Mouse (Mus musculus): ENCODE measurements around the gene Ntng1. TPM values are rescaled to one million over a fixed set of nuclear protein-coding genes. Genes with fewer than 3 reads are reported as not detected.

Gene Ntng1
- polyA plus RNA-seq, 1 experiment = 0.07 TPM

DNA sequence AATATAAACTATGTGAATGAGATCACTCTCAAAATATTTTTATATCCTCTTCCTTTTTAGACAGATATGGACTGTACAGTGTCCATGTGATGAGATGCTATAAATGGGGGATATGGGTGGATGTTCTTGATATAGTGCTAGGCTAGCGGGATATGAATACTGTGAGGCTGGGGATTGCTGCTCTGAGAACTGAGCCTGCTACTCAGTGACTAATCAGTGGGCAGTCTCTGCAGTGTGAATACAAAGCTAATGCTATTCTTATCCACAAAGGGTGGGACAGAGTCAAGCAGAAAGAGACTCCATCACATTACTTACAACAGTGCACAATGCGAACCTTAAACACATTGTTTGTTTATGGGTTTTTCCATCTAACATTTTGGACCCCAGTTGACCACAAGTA is 206.2 kb downstream of the Ntng1 start:
- no peaks in the 10 kb centered on the region for H3K4me1 ChIP-seq (replicated peaks; ENCODE audit: control insufficient read depth, insufficient read depth, low read length)
- no peak overlapping the region for H3K4me3 ChIP-seq (ENCODE audit: control insufficient read depth, insufficient read depth, low read length)
- TF ChIP-seq POLR2A (IDR thresholded peaks at IDR 0.05; ENCODE audit: control insufficient read depth, extremely low read depth, insufficient read depth, low read length, poor library complexity) = no peak
- no peak for TF ChIP-seq CTCF (IDR thresholded peaks at IDR 0.05; ENCODE audit: borderline replicate concordance, control insufficient read depth, extremely low read depth, insufficient read depth, low read length, poor library complexity)
- H3K27ac ChIP-seq (ENCODE audit: control insufficient read depth, insufficient read depth, low read length) = no peak overlapping the region
- no peaks in the 10 kb centered on the region for H3K36me3 ChIP-seq (ENCODE audit: control insufficient read depth, insufficient read depth, low read length)
- no peaks in the 10 kb centered on the region for H3K27me3 ChIP-seq (ENCODE audit: control insufficient read depth, insufficient read depth, low read length)
- 96% methylated on average over 2 of the region's 2 CpGs for WGBS
- no peak for DNase-seq

DNA sequence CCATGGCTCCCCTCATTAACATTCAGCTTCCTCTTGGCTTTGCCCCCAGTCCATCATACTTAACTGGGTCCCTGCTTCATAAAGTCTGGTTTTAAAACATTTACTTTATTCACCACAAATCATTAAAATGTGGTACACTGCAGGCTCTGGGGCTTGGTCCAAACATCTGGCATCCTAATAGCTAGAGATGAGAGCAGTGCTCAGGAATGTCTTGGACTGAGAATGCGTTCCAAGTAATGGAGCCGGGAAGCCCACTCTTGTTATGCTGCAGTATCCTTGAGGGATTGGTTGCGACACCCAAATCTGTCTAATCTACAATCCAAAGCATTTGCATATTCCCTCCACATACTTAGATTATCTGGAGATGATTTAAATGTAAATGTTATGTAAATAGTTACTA is 207.5 kb downstream of the Ntng1 start:
- Histone ChIP-seq H3K27ac (ENCODE audit: control insufficient read depth, insufficient read depth, low read length) (no peak overlapping the region), H3K4me3 (ENCODE audit: control insufficient read depth, insufficient read depth, low read length) (no peak overlapping the region), H3K27me3 (ENCODE audit: control insufficient read depth, insufficient read depth, low read length) (no peaks in the 10 kb centered on the region), H3K36me3 (ENCODE audit: control insufficient read depth, insufficient read depth, low read length) (no peaks in the 10 kb centered on the region), H3K4me1 (replicated peaks; ENCODE audit: control insufficient read depth, insufficient read depth, low read length) (no peaks in the 10 kb centered on the region)
- WGBS = 94% methylated on average over 3 of the region's 3 CpGs
- TF ChIP-seq POLR2A (IDR thresholded peaks at IDR 0.05; ENCODE audit: control insufficient read depth, extremely low read depth, insufficient read depth, low read length, poor library complexity) (no peak), CTCF (IDR thresholded peaks at IDR 0.05; ENCODE audit: borderline replicate concordance, control insufficient read depth, extremely low read depth, insufficient read depth, low read length, poor library complexity) (no peak)
- DNase-seq = no peak

DNA sequence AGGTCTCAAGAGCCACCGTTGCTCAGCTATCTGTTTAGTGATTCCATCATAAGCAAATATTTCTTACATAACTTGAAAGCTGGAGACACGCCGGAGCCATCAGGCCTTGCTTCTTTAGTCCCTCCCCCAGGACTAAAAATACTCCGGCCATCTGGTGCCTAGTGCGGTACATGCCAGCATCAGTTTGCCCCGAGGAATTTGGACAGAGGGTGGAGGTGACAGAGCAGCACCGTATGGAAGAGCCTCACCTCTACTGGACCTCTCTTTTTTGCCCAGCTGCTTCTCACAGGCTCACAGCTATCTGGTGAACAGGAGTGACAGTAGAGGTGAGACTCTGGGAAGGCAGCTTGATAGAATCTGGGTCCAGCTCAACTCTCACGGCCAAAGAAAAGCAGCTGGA is 211.6 kb downstream of the Ntng1 start:
- no peaks in the 10 kb centered on the region for H3K4me1 ChIP-seq (replicated peaks; ENCODE audit: control insufficient read depth, insufficient read depth, low read length)
- H3K4me3 ChIP-seq (ENCODE audit: control insufficient read depth, insufficient read depth, low read length) = no peak overlapping the region
- H3K27me3 ChIP-seq (ENCODE audit: control insufficient read depth, insufficient read depth, low read length) = no peaks in the 10 kb centered on the region
- TF ChIP-seq CTCF (IDR thresholded peaks at IDR 0.05; ENCODE audit: borderline replicate concordance, control insufficient read depth, extremely low read depth, insufficient read depth, low read length, poor library complexity) = no peak
- H3K36me3 ChIP-seq (ENCODE audit: control insufficient read depth, insufficient read depth, low read length) = no peaks in the 10 kb centered on the region
- WGBS = 93% methylated on average over 8 of the region's 8 CpGs
- no peak overlapping the region for H3K27ac ChIP-seq (ENCODE audit: control insufficient read depth, insufficient read depth, low read length)
- no peak for DNase-seq

DNA sequence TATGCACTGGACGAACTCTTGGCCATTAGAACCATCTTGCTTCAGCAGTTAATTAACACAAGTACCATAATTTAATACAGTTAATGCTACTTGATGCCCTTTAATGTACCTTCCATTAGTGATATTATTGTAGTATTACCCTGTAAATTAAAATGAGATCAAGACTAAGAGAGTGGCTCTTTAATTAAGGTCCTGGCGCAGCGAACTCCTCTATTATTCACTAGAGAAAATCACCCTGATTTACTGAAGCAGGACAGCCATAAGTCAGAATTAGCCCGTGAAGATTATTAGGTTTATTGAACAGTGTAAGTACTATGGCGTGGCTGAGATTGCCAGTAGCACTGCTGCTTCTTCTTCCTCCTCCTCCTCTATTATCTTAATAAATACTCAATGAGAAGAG is 212.8 kb downstream of the Ntng1 start:
- no peaks in the 10 kb centered on the region for H3K4me1 ChIP-seq (replicated peaks; ENCODE audit: control insufficient read depth, insufficient read depth, low read length)
- no peak overlapping the region for H3K4me3 ChIP-seq (ENCODE audit: control insufficient read depth, insufficient read depth, low read length)
- TF ChIP-seq POLR2A (IDR thresholded peaks at IDR 0.05; ENCODE audit: control insufficient read depth, extremely low read depth, insufficient read depth, low read length, poor library complexity) = no peak
- no peak for TF ChIP-seq CTCF (IDR thresholded peaks at IDR 0.05; ENCODE audit: borderline replicate concordance, control insufficient read depth, extremely low read depth, insufficient read depth, low read length, poor library complexity)
- no peaks in the 10 kb centered on the region for H3K36me3 ChIP-seq (ENCODE audit: control insufficient read depth, insufficient read depth, low read length)
- no peak overlapping the region for H3K27ac ChIP-seq (ENCODE audit: control insufficient read depth, insufficient read depth, low read length)
- 94% methylated on average over 5 of the region's 5 CpGs for WGBS
- H3K27me3 ChIP-seq (ENCODE audit: control insufficient read depth, insufficient read depth, low read length) = no peaks in the 10 kb centered on the region
- no peak for DNase-seq

DNA sequence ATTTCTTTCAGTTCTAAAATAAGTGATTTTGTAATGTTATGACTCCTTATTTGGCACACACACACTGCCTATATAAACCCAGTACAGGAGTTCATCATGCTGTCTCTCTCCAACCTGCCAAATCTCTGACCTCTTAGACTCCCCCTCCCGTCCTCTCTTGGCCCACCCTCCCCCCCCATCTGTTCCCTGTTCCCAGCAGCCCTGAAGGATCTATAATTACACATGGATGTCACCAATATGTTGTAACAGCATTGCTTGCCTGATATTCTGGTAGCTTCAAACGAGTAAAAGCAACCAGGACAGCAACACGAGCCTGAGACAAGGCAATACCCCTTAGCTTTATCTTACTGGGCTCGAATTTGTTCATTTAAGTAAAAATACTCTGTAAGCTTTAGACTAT is 220.0 kb downstream of the Ntng1 start:
- DNase-seq = no peak
- TF ChIP-seq CTCF (IDR thresholded peaks at IDR 0.05; ENCODE audit: borderline replicate concordance, control insufficient read depth, extremely low read depth, insufficient read depth, low read length, poor library complexity) = no peak
- no peak for TF ChIP-seq POLR2A (IDR thresholded peaks at IDR 0.05; ENCODE audit: control insufficient read depth, extremely low read depth, insufficient read depth, low read length, poor library complexity)
- Histone ChIP-seq H3K4me3 (ENCODE audit: control insufficient read depth, insufficient read depth, low read length) (no peak overlapping the region), H3K36me3 (ENCODE audit: control insufficient read depth, insufficient read depth, low read length) (no peaks in the 10 kb centered on the region), H3K27ac (ENCODE audit: control insufficient read depth, insufficient read depth, low read length) (no peak overlapping the region), H3K27me3 (ENCODE audit: control insufficient read depth, insufficient read depth, low read length) (no peaks in the 10 kb centered on the region), H3K4me1 (replicated peaks; ENCODE audit: control insufficient read depth, insufficient read depth, low read length) (no peaks in the 10 kb centered on the region)
- WGBS = 89% methylated on average over 4 of the region's 4 CpGs

DNA sequence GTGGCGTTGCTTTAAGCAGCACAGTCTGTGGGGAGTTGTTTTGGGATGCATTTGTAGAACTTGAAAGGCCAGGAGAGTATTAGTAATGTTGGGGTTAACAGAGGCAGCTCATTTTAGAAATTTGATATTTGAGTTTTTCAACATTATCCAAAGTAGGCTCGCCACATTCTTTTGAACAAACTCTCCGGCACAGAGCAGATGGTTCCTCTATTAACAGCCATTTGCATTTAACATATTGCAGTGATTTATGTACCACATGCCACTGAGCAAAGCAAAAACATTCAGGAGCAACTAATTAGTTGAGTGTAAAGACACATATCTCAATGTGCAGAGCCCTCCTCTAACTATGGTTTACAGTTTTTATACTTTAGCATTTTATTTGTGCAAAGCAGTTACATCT is 224.8 kb downstream of the Ntng1 start:
- TF ChIP-seq POLR2A (IDR thresholded peaks at IDR 0.05; ENCODE audit: control insufficient read depth, extremely low read depth, insufficient read depth, low read length, poor library complexity) = no peak
- no peak for TF ChIP-seq CTCF (IDR thresholded peaks at IDR 0.05; ENCODE audit: borderline replicate concordance, control insufficient read depth, extremely low read depth, insufficient read depth, low read length, poor library complexity)
- no peak for DNase-seq
- Histone ChIP-seq H3K27ac (ENCODE audit: control insufficient read depth, insufficient read depth, low read length) (no peak overlapping the region), H3K36me3 (ENCODE audit: control insufficient read depth, insufficient read depth, low read length) (no peaks in the 10 kb centered on the region), H3K27me3 (ENCODE audit: control insufficient read depth, insufficient read depth, low read length) (no peaks in the 10 kb centered on the region), H3K4me1 (replicated peaks; ENCODE audit: control insufficient read depth, insufficient read depth, low read length) (no peaks in the 10 kb centered on the region), H3K4me3 (ENCODE audit: control insufficient read depth, insufficient read depth, low read length) (no peak overlapping the region)
- WGBS = 87% methylated on average over 3 of the region's 3 CpGs

DNA sequence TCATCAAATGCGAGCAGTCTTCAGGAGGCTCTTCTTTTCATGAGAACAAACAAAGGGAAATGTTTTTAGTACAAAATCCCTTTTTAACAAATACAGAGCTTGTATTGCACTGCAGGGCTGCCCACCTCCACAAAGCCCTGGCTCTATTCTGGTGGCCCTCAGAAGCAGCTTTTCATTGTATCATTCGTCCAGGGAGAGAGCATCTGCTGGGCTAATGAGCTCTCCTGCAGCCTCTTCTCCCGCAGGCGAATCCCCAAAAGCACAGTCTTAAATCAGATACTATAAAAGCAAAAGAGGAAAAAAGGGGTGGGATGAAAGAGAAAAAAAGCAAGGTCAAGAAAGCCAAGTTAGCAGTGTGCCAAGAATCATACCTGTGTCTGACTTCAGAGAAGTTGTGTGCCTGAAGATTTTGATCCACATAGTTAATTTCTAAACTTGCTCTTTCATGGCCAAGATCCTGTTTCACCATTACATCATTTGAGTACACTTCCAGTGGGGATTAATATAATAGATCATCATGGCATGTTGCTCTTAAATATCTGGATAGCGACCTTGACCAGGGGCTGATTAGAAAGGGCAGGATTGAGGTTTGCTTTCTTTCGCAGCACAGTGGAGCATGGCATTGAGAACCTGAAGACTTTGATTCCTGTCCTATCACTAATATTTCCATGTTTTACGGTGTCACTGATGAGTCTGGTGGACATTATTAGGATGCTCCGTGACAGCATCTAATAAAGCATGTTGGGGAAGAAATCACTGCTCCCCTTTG is 225.7 kb downstream of the Ntng1 start:
- TF ChIP-seq POLR2A (IDR thresholded peaks at IDR 0.05; ENCODE audit: control insufficient read depth, extremely low read depth, insufficient read depth, low read length, poor library complexity) (no peak), CTCF (IDR thresholded peaks at IDR 0.05; ENCODE audit: borderline replicate concordance, control insufficient read depth, extremely low read depth, insufficient read depth, low read length, poor library complexity) (no peak)
- DNase-seq = no peak
- H3K36me3 ChIP-seq (ENCODE audit: control insufficient read depth, insufficient read depth, low read length) = no peaks in the 10 kb centered on the region
- H3K4me1 ChIP-seq (replicated peaks; ENCODE audit: control insufficient read depth, insufficient read depth, low read length) = no peaks in the 10 kb centered on the region
- no peak overlapping the region for H3K27ac ChIP-seq (ENCODE audit: control insufficient read depth, insufficient read depth, low read length)
- 90% methylated on average over 8 of the region's 8 CpGs for WGBS
- no peaks in the 10 kb centered on the region for H3K27me3 ChIP-seq (ENCODE audit: control insufficient read depth, insufficient read depth, low read length)
- H3K4me3 ChIP-seq (ENCODE audit: control insufficient read depth, insufficient read depth, low read length) = no peak overlapping the region
